Mouse (Mus musculus) lung, embryonic 16.5 days (tissue): ENCODE results near the gene Farp2. TPM values are rescaled to one million over a fixed set of nuclear protein-coding genes. Genes with fewer than 3 reads are reported as not detected.

Experiments used
- ATAC-seq: fragments of 200-750 bp; cut with Nextera tagmentation; 2 replicates; pipeline ENCODE4 v1.8.0; 2017; ENCODE audit warnings: low read depth, mild to moderate bottlenecking, moderate library complexity
- H3K27ac ChIP-seq: fragments of 300-500 bp; sonication (generic); 2 replicates; pipeline ENCODE4 v1.5.1; 2014; ENCODE audit warnings: mild to moderate bottlenecking, control low read depth, low read length
- H3K27me3 ChIP-seq: fragments of 300-500 bp; sonication (generic); 2 replicates; pipeline ENCODE4 v1.6.1; 2014; ENCODE audit warnings: low read depth, low read length, mixed read lengths; ENCODE audit not compliant: control insufficient read depth, insufficient read depth
- H3K36me3 ChIP-seq: fragments of 300-500 bp; sonication (generic); 2 replicates; pipeline ENCODE4 v1.6.1; 2014; ENCODE audit warnings: low read length; ENCODE audit not compliant: control insufficient read depth, insufficient read depth
- H3K4me1 ChIP-seq: fragments of 300-500 bp; sonication (generic); replicated peaks from 2 replicates; pipeline ENCODE4 v1.6.1; 2014; ENCODE audit warnings: low read length, mixed read lengths; ENCODE audit not compliant: control insufficient read depth, insufficient read depth
- H3K4me2 ChIP-seq: fragments of 300-500 bp; sonication (generic); 2 replicates; pipeline ENCODE4 v1.6.1; 2014; ENCODE audit warnings: low read depth, low read length, control low read depth
- H3K4me3 ChIP-seq: fragments of 300-500 bp; sonication (generic); 2 replicates; pipeline ENCODE4 v1.5.1; 2014; ENCODE audit warnings: mild to moderate bottlenecking, low read length, control low read depth
- H3K9ac ChIP-seq: fragments of 300-500 bp; sonication (generic); 2 replicates; pipeline ENCODE4 v1.6.1; 2014; ENCODE audit warnings: low read length, control low read depth
- H3K9me3 ChIP-seq: fragments of 300-500 bp; sonication (generic); 2 replicates; pipeline ENCODE4 v1.6.1; 2016; ENCODE audit warnings: low read length; ENCODE audit not compliant: control insufficient read depth
- WGBS: fragments of 180-500 bp; shearing (Covaris S2); extraction: QIAGEN DNeasy Blood & Tissue Kit; methylation state at CpG from one replicate; pipeline ENCODE4 v1.1.7; 2014; 5-methylcytosine and 5-hydroxymethylcytosine counted together
- polyA plus RNA-seq: library from polyadenylated mRNA; unstranded; fragments of >200 nt; fragmentation: Nextera tagmentation; extraction: Ambion mirVana; gene quantifications from 2 replicates; pipeline ENCODE4 v1.2.1, GENCODE M21; 2015

The Farp2 gene
- polyA plus RNA-seq, 1 experiment from 2014 or later, result 6.2 TPM

DNA sequence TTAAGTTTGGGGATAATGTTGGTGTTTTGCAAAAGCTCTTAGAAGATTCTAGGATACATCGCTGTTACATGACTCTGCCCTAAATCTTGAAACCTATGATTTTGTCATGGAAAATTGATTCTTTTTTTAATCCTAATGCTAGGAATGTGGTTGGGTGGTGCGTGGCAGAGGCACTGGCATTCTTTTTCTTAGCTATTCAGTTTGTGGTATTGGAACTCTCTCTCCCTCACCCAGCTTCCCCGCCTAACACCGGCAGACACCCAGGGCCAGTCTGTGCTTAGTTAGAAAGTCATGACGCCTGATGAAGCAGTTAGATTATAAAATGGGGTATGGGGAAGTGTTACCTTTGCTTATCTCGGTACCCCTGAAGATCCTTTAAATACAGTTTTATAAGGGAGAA, 25.3 kb downstream of the Farp2 start:
- H3K27ac ChIP-seq, result no peak overlapping the region
- H3K4me3 ChIP-seq, result no peak overlapping the region
- 89% methylated on average over 6 of the region's 6 CpGs for WGBS
- H3K9me3 ChIP-seq, result no peaks in the 10 kb centered on the region
- no peak overlapping the region for H3K4me2 ChIP-seq
- no peak overlapping the region for H3K9ac ChIP-seq
- 0 out of 2 replicates have a peak, but pooled peaks cover 2% of the 10 kb centered on the region for H3K36me3 ChIP-seq
- ATAC-seq, result no peak
- H3K27me3 ChIP-seq, result no peaks in the 10 kb centered on the region
- H3K4me1 ChIP-seq, result no peaks in the 10 kb centered on the region

DNA sequence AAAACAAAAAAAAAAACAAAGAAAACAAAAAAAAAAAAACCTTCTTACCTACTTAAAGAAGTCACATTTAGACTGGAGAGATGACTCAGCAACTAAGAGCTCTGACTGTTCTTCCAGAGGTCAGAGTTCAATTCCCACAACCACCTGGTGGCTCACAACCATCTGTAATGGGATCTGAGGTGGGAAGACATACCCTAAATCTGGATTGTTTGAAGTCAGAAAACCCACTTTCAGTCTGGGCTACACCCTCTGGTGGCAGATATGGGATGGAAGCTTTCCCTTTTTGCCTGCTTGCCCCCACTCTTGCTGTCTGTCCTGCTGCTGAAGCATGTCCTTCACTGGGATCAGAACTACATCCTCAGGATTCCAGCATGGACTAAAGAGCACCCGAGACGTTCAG, 31.3 kb downstream of the Farp2 start:
- ATAC-seq, result no peak
- WGBS, result 67% methylated on average over 2 of the region's 2 CpGs

DNA sequence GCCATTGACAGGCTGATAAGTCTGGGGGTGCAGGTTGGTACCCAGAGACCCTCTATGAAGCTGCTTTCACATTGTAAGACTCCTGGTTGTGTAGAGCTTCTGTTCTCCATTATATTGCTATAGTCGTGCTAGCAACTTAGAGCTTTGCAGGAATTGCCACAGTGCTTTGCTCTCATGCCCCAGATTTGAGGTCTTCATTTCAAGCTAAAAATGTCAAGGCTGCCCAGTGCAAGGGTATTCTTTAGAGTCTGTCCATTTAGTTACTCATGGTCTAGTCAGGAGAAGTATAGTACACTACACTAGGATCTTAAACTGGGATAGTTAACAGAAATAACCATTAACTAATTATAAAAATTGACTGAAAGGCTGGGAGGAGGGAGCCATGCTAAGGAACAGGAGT, 35.4 kb downstream of the Farp2 start:
- no peaks in the 10 kb centered on the region for H3K27me3 ChIP-seq
- H3K9me3 ChIP-seq, result no peaks in the 10 kb centered on the region
- 85% methylated on average over 1 of the region's 1 CpGs for WGBS
- H3K4me1 ChIP-seq, result no peaks in the 10 kb centered on the region
- no peak overlapping the region for H3K4me2 ChIP-seq
- ATAC-seq, result no peak
- no peak overlapping the region for H3K9ac ChIP-seq
- no peak overlapping the region for H3K27ac ChIP-seq
- H3K36me3 ChIP-seq, result no peaks in the 10 kb centered on the region
- no peak overlapping the region for H3K4me3 ChIP-seq

More for the DNA sequence above, 31.3 kb downstream of the Farp2 start:
- Histone ChIP-seq H3K9me3 (no peaks in the 10 kb centered on the region), H3K36me3 (0 out of 2 replicates have a peak, but pooled peaks cover 2% of the 10 kb centered on the region), H3K4me3 (no peak overlapping the region), H3K27ac (no peak overlapping the region), H3K4me1 (no peaks in the 10 kb centered on the region), H3K4me2 (no peak overlapping the region), H3K9ac (no peak overlapping the region), H3K27me3 (no peaks in the 10 kb centered on the region)

DNA sequence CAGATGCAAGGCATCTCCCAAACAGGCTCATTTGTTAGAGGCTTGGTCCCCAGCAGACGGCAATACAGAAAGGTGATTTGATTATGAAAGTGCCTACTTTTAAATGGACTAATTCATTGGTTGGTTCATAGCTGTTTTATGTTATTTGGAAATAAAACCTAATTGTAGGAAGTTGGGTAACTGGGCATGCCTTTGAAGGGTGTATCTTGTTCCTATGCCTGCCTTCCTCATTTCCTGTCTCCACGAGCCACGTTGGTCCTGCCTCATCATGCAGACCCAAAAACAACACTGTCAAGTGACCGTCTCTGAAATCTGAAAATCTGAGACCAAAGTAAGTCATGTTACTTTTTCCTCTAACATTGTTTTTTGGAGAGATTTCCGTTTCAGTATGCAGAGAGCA, 39.5 kb downstream of the Farp2 start:
- Histone ChIP-seq H3K9me3 (no peaks in the 10 kb centered on the region), H3K4me1 (no peaks in the 10 kb centered on the region), H3K9ac (no peak overlapping the region), H3K4me2 (no peak overlapping the region), H3K36me3 (no peaks in the 10 kb centered on the region), H3K4me3 (no peak overlapping the region), H3K27ac (no peak overlapping the region), H3K27me3 (no peaks in the 10 kb centered on the region)
- ATAC-seq, result no peak
- 77% methylated on average over 5 of the region's 5 CpGs for WGBS

DNA sequence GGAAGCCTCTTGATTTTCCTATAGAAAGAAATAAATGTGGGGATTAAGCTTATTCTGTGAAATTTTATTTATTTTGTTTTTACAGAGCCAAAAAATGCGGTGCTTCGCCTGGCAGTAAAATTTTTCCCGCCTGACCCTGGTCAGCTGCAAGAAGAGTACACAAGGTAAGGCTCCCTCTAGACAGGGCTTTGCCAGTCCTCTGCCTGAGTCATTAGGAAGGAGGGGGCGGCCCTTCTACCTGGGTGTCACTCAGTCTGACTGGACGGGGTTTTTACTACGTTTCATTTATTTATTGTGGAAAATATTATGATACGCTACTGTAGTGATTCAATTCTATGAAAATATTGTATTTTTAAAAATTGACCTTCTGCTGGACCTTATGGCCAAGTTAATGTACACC, 51.3 kb downstream of the Farp2 start:
- no peaks in the 10 kb centered on the region for H3K9me3 ChIP-seq
- H3K4me3 ChIP-seq, result no peak overlapping the region
- no peaks in the 10 kb centered on the region for H3K27me3 ChIP-seq
- H3K9ac ChIP-seq, result no peak overlapping the region
- no peak overlapping the region for H3K27ac ChIP-seq
- H3K4me1 ChIP-seq, result no peaks in the 10 kb centered on the region
- WGBS, result 74% methylated on average over 7 of the region's 7 CpGs
- no peak for ATAC-seq
- no peak overlapping the region for H3K4me2 ChIP-seq
- H3K36me3 ChIP-seq, result no peaks in the 10 kb centered on the region

DNA sequence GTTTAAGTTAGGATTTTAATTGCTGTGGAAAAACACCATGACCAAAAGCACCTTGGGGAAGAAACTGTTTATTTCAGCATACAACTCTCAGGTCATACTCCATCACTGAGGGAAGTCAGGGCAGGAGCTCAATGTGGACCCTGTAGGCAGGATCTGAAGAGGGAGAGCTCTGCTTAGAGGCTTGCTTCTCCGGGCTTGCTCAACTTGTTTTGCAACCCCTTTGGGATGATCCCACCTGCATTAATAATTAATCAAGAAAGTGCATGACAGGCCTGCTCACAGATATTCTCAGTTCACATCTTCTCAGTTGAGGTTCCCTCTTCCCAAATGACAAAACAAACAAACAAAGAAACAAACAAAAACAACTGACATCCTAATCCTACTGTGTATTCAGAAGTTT, 51.8 kb downstream of the Farp2 start:
- no peak overlapping the region for H3K4me2 ChIP-seq
- ATAC-seq, result no peak
- 44% methylated on average over 1 of the region's 1 CpGs for WGBS

DNA sequence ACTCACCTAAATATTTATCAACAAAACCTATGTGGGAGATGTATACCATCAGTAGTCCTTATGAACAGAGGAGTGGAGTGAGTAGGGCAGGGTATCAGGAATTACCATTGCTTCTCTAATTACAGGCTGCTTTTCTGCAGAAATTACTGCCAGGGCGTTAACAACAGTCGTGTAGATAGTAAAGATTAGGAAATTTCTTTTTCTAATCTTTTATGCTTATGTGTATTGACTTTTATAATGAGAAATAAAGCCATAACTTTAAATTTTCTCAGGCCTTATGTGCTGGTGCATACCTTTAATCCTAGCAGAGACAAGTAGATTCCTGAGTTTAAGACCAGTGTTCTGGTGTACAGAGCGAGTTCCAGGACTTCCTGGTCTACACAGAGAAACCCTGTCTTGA, 52.9 kb downstream of the Farp2 start:
- Histone ChIP-seq H3K36me3 (no peaks in the 10 kb centered on the region), H3K9ac (no peak overlapping the region), H3K4me2 (no peak overlapping the region), H3K27me3 (no peaks in the 10 kb centered on the region), H3K4me3 (no peak overlapping the region), H3K9me3 (no peaks in the 10 kb centered on the region), H3K27ac (no peak overlapping the region), H3K4me1 (no peaks in the 10 kb centered on the region)
- 84% methylated on average over 3 of the region's 3 CpGs for WGBS
- no peak for ATAC-seq

More for the DNA sequence above, 51.8 kb downstream of the Farp2 start:
- Histone ChIP-seq H3K4me3 (no peak overlapping the region), H3K36me3 (no peaks in the 10 kb centered on the region), H3K9ac (no peak overlapping the region), H3K4me1 (no peaks in the 10 kb centered on the region), H3K27ac (no peak overlapping the region), H3K9me3 (no peaks in the 10 kb centered on the region), H3K27me3 (no peaks in the 10 kb centered on the region)

DNA sequence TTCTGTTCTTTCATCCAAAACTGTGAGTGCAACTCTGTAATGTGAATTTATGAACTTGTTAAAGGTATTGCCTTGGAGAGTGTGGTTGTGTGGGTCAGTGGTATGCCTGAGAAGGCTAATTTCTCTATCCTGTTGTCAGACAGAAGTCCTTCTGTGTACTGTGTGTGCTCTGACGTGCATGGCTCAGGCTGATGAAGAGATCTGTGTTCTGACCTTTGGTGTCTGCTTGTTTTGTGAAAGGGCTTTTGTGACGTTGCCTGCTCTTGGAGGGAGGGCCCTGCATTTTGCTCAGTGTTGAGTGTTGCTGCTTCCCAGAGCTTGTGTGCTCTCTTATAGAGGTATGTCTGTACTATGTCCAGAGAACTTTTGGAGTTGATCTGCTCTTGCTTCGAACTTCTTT, 55.1 kb downstream of the Farp2 start:
- Histone ChIP-seq H3K9me3 (no peaks in the 10 kb centered on the region; the same call in 1 of the 2 replicates), H3K4me2 (no peak overlapping the region), H3K4me1 (no peaks in the 10 kb centered on the region), H3K9ac (no peak overlapping the region), H3K27ac (no peak overlapping the region), H3K36me3 (peaks cover 4% of the 10 kb centered on the region; the same call in 1 of the 2 replicates), H3K4me3 (no peak overlapping the region), H3K27me3 (no peaks in the 10 kb centered on the region)
- 45% methylated on average over 3 of the region's 3 CpGs for WGBS
- ATAC-seq, result no peak

DNA sequence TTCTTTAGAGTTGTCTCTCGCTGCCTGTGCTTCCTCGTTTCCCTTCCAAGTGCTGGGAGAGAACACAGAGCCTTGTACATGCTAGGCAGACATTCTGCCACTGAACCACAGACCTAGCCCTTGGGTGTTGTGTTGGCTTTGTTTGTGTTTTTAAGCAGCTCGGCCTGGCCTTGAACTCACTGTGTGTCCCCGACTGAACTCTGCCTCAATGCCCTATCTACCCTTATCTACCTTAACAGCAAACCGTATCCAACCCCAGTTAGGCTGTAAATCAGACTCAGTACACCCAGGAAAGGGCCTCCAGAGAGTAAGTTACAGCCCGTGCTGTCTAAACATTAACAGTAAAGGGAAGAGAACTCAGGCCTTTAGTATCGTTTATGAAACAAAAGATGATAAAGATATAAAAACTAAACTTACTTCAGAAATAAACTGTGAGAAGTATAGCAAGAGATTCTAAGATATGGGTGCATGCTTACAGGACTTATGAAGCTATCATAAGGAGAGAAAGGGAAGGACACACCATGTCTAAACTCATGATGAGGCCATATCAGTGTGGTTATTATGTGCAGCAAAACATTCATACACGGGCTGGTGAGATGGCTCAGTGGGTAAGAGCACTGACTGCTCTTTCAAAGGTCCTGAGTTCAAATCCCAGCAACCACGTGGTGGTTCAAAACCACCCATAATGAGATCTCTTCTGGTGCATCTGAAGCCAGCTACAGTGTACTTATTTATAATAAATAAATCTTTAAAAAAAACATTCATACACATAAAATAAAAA, 56.0 kb downstream of the Farp2 start:
- ATAC-seq, result no peak
- 64% methylated on average over 9 of the region's 9 CpGs for WGBS

More for the DNA sequence above, 56.0 kb downstream of the Farp2 start:
- no peaks in the 10 kb centered on the region for H3K27me3 ChIP-seq
- H3K4me2 ChIP-seq, result no peak overlapping the region
- H3K9ac ChIP-seq, result no peak overlapping the region
- no peaks in the 10 kb centered on the region for H3K4me1 ChIP-seq
- H3K36me3 ChIP-seq, result peaks cover 4% of the 10 kb centered on the region; the same call in 1 of the 2 replicates
- H3K4me3 ChIP-seq, result no peak overlapping the region
- H3K27ac ChIP-seq, result no peak overlapping the region
- no peaks in the 10 kb centered on the region; the same call in 1 of the 2 replicates for H3K9me3 ChIP-seq
